Mouse (Mus musculus): ENCODE results near the gene Enpep. TPM values are rescaled to one million over a fixed set of nuclear protein-coding genes. Genes with fewer than 3 reads are reported as not detected.

Gene Enpep
- polyA plus RNA-seq, 1 experiment from 2014 or later, result 1.7 TPM

DNA sequence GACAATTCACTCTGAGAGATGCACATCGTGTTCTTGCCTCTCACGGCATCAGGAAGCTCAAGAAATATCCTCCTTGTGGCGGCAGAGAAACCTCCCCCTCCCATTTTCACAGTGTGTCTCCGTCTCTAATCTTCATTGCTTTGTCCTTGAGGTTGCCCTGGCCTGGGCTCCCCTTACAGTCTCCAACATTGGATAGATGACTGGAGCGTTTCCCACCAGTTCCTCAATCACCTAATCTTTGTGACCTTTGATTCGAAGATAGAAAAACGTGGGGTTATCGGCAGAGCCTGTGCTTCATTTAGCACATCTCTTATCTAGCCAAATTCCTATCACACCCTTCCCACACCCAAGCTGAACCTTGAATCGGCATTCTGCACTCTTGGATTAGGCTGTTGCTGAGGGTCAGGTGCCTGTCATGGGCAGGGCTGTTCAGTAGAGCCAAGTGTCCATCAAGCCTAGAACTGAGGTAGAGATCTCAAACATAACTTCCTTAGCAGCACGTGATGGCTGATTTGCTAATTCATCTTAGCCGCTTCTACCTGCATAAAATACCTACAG is 18.9 kb upstream of the Enpep start:
- Histone ChIP-seq H3K4me1 (replicated peaks; ENCODE audit: control insufficient read depth, insufficient read depth, low read length) (no peaks in the 10 kb centered on the region), H3K27ac (ENCODE audit: low read length) (no peak overlapping the region), H3K36me3 (ENCODE audit: control insufficient read depth, insufficient read depth) (no peaks in the 10 kb centered on the region), H3K9ac (replicated peaks; ENCODE audit: low read depth, low read length) (no peak overlapping the region), H3K4me2 (ENCODE audit: low read length) (no peak overlapping the region), H3K4me3 (replicated peaks; ENCODE audit: low read length) (no peak overlapping the region), H3K9me3 (ENCODE audit: control insufficient read depth, low read length) (no peaks in the 10 kb centered on the region), H3K27me3 (replicated peaks; ENCODE audit: control insufficient read depth, insufficient read depth, low read length) (no peaks in the 10 kb centered on the region)
- WGBS, result 78% methylated on average over 11 of the region's 11 CpGs
- no peak for ATAC-seq

GRCm38 (mm10) chr3:129347277-129347676 is 14.8 kb upstream of the Enpep start:
- H3K9ac ChIP-seq (replicated peaks; ENCODE audit: low read depth, low read length), result no peak overlapping the region
- H3K9me3 ChIP-seq (ENCODE audit: control insufficient read depth, low read length), result no peaks in the 10 kb centered on the region
- H3K27ac ChIP-seq (ENCODE audit: low read length), result no peak overlapping the region
- WGBS, result 89% methylated on average over 10 of the region's 10 CpGs
- no peaks in the 10 kb centered on the region for H3K36me3 ChIP-seq (ENCODE audit: control insufficient read depth, insufficient read depth)
- H3K4me1 ChIP-seq (replicated peaks; ENCODE audit: control insufficient read depth, insufficient read depth, low read length), result no peaks in the 10 kb centered on the region
- no peak overlapping the region for H3K4me2 ChIP-seq (ENCODE audit: low read length)
- ATAC-seq, result no peak
- H3K27me3 ChIP-seq (replicated peaks; ENCODE audit: control insufficient read depth, insufficient read depth, low read length), result no peaks in the 10 kb centered on the region
- H3K4me3 ChIP-seq (replicated peaks; ENCODE audit: low read length), result no peak overlapping the region

DNA sequence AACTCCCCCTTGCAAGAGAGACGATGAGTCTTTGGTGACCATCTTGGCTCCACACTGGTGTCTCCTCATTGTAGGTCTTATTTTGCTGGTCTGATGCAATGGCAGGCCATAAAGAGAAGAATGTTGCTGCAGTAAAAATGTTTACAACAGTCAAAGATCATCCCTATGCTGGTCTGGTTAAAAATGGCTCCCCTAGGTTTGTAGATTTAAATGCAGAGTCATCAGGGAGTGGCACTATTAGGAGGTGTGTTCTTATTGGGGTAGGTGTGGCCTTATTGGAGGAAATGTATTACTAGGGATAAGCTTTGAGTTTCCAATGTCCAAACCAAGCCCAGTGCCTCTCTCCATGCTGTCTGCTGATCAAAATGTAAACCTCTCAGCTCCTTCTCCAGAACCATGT is 10.2 kb upstream of the Enpep start:
- Histone ChIP-seq H3K4me2 (ENCODE audit: low read length) (no peak overlapping the region), H3K27me3 (replicated peaks; ENCODE audit: control insufficient read depth, insufficient read depth, low read length) (no peaks in the 10 kb centered on the region), H3K27ac (ENCODE audit: low read length) (no peak overlapping the region), H3K4me3 (replicated peaks; ENCODE audit: low read length) (no peak overlapping the region), H3K4me1 (replicated peaks; ENCODE audit: control insufficient read depth, insufficient read depth, low read length) (no peaks in the 10 kb centered on the region), H3K9me3 (ENCODE audit: control insufficient read depth, low read length) (peaks cover 2% of the 10 kb centered on the region; the same call in 1 of the 2 replicates), H3K9ac (replicated peaks; ENCODE audit: low read depth, low read length) (no peak overlapping the region), H3K36me3 (ENCODE audit: control insufficient read depth, insufficient read depth) (no peaks in the 10 kb centered on the region)
- no peak for ATAC-seq
- WGBS, result 97% methylated on average over 1 of the region's 1 CpGs

DNA sequence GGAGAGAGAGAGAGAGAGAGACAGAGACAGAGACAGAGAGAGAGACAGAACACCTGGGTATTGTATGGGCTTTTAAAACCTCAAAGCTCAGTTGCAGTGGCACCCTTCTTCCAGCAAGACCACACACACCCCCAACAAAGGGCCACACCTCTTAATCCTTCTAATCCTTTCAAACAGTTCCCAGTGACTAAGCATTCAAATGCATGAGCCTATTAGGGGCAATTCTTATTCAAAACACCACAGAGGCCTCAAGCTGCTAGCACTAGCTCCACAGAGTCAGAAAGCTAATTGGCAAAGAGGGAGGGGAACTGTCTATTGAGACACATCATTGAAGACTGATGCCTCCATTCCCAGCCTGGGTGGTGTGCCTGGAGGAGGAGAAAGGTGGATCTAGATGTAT is 8.5 kb upstream of the Enpep start:
- H3K9me3 ChIP-seq (ENCODE audit: control insufficient read depth, low read length), result peaks cover 2% of the 10 kb centered on the region; the same call in 1 of the 2 replicates
- no peak for ATAC-seq
- H3K27me3 ChIP-seq (replicated peaks; ENCODE audit: control insufficient read depth, insufficient read depth, low read length), result no peaks in the 10 kb centered on the region
- no peak overlapping the region for H3K4me3 ChIP-seq (replicated peaks; ENCODE audit: low read length)
- no peaks in the 10 kb centered on the region for H3K36me3 ChIP-seq (ENCODE audit: control insufficient read depth, insufficient read depth)
- no peak overlapping the region for H3K27ac ChIP-seq (ENCODE audit: low read length)
- no peaks in the 10 kb centered on the region for H3K4me1 ChIP-seq (replicated peaks; ENCODE audit: control insufficient read depth, insufficient read depth, low read length)
- no peak overlapping the region for H3K4me2 ChIP-seq (ENCODE audit: low read length)
- H3K9ac ChIP-seq (replicated peaks; ENCODE audit: low read depth, low read length), result no peak overlapping the region

GRCm38 (mm10) chr3:129338296-129339091 is 6.0 kb upstream of the Enpep start:
- ATAC-seq, result no peak
- no peaks in the 10 kb centered on the region for H3K4me1 ChIP-seq (replicated peaks; ENCODE audit: control insufficient read depth, insufficient read depth, low read length)
- no peak overlapping the region for H3K27ac ChIP-seq (ENCODE audit: low read length)
- no peak overlapping the region for H3K9ac ChIP-seq (replicated peaks; ENCODE audit: low read depth, low read length)
- H3K9me3 ChIP-seq (ENCODE audit: control insufficient read depth, low read length), result peaks cover 2% of the 10 kb centered on the region; the same call in 1 of the 2 replicates
- H3K27me3 ChIP-seq (replicated peaks; ENCODE audit: control insufficient read depth, insufficient read depth, low read length), result no peaks in the 10 kb centered on the region
- 39% methylated on average over 14 of the region's 14 CpGs for WGBS
- H3K4me2 ChIP-seq (ENCODE audit: low read length), result no peak overlapping the region
- H3K4me3 ChIP-seq (replicated peaks; ENCODE audit: low read length), result no peak overlapping the region
- no peaks in the 10 kb centered on the region for H3K36me3 ChIP-seq (ENCODE audit: control insufficient read depth, insufficient read depth)

DNA sequence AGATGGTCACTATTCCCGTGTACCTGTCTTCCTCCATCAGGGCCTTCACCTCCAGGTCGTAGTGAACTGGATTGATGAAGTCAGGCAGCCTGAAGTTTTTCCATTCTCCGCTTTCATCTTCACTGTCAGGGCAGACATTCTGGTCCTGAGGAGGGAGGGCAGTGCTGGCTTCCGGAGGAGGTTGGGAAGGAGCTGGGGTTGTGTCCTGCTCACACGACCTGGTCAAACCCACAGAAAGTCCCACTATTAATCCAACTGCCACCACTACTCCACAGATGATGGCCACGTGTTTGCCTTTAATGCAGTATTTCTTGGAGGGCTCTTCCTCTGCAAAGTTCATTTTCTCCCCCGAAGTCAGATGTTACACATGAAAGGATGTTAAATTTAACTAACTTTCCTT is 378 bp downstream of the Enpep start:
- H3K4me3 ChIP-seq (replicated peaks; ENCODE audit: low read length), result no peak overlapping the region
- no peak overlapping the region for H3K4me2 ChIP-seq (ENCODE audit: low read length)
- no peaks in the 10 kb centered on the region for H3K27me3 ChIP-seq (replicated peaks; ENCODE audit: control insufficient read depth, insufficient read depth, low read length)
- no peaks in the 10 kb centered on the region for H3K9me3 ChIP-seq (ENCODE audit: control insufficient read depth, low read length)
- ATAC-seq, result no peak
- H3K9ac ChIP-seq (replicated peaks; ENCODE audit: low read depth, low read length), result no peak overlapping the region
- WGBS, result 84% methylated on average over 7 of the region's 7 CpGs
- H3K27ac ChIP-seq (ENCODE audit: low read length), result no peak overlapping the region
- H3K4me1 ChIP-seq (replicated peaks; ENCODE audit: control insufficient read depth, insufficient read depth, low read length), result no peaks in the 10 kb centered on the region
- no peaks in the 10 kb centered on the region for H3K36me3 ChIP-seq (ENCODE audit: control insufficient read depth, insufficient read depth)

DNA sequence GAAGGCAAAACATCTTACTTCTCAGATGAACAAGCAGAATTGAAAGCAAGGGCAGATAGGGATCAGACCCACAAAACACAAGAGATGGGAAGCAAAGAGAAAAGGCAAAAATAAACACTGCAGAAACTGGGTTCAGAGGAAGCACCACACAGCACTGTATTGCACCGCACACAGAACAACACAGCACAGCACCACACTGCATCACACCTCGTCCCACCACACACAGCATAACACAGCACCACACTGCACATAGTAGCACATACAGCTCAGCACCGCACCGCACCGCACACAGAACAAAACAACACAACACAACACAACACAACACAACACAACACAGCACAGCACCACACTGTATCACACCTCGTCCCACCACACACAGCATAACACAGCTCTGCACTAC is 1.1 kb downstream of the Enpep start:
- H3K4me1 ChIP-seq (replicated peaks; ENCODE audit: control insufficient read depth, insufficient read depth, low read length), result no peaks in the 10 kb centered on the region
- no peaks in the 10 kb centered on the region for H3K27me3 ChIP-seq (replicated peaks; ENCODE audit: control insufficient read depth, insufficient read depth, low read length)
- H3K9ac ChIP-seq (replicated peaks; ENCODE audit: low read depth, low read length), result no peak overlapping the region
- H3K4me3 ChIP-seq (replicated peaks; ENCODE audit: low read length), result no peak overlapping the region
- WGBS, result 97% methylated on average over 6 of the region's 6 CpGs
- H3K4me2 ChIP-seq (ENCODE audit: low read length), result no peak overlapping the region
- no peaks in the 10 kb centered on the region for H3K36me3 ChIP-seq (ENCODE audit: control insufficient read depth, insufficient read depth)
- H3K9me3 ChIP-seq (ENCODE audit: control insufficient read depth, low read length), result no peaks in the 10 kb centered on the region
- H3K27ac ChIP-seq (ENCODE audit: low read length), result no peak overlapping the region
- ATAC-seq, result no peak

GRCm38 (mm10) chr3:129328056-129328455 is 4.5 kb downstream of the Enpep start:
- Histone ChIP-seq H3K27me3 (replicated peaks; ENCODE audit: control insufficient read depth, insufficient read depth, low read length) (no peaks in the 10 kb centered on the region), H3K4me1 (replicated peaks; ENCODE audit: control insufficient read depth, insufficient read depth, low read length) (no peaks in the 10 kb centered on the region), H3K36me3 (ENCODE audit: control insufficient read depth, insufficient read depth) (no peaks in the 10 kb centered on the region), H3K4me3 (replicated peaks; ENCODE audit: low read length) (no peak overlapping the region), H3K9ac (replicated peaks; ENCODE audit: low read depth, low read length) (no peak overlapping the region), H3K4me2 (ENCODE audit: low read length) (no peak overlapping the region), H3K9me3 (ENCODE audit: control insufficient read depth, low read length) (no peaks in the 10 kb centered on the region), H3K27ac (ENCODE audit: low read length) (no peak overlapping the region)
- WGBS, result 82% methylated on average over 4 of the region's 4 CpGs
- ATAC-seq, result no peak

DNA sequence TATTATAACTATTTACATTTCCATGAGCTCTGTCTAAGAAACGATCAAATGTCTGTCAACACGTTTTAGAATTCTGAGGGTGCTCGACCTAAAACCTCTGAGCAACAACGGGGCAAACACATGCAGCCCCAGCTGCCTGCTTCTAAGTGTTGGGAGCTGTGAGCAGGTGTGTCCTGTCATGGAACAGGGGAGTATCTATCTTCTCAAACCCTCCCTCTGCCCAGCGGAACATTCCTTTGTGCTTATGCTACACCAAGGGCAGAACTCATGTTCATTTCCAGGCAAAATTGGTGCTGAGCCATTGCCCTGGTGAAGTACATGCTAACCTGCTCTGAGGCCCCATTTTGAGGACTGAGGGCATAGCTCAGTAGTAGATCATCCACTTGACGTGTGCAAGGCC is 10.9 kb downstream of the Enpep start:
- H3K4me3 ChIP-seq (replicated peaks; ENCODE audit: low read length), result no peak overlapping the region
- no peaks in the 10 kb centered on the region for H3K36me3 ChIP-seq (ENCODE audit: control insufficient read depth, insufficient read depth)
- no peak for ATAC-seq

More for the DNA sequence above, 10.9 kb downstream of the Enpep start:
- Histone ChIP-seq H3K27ac (ENCODE audit: low read length) (no peak overlapping the region), H3K4me2 (ENCODE audit: low read length) (no peak overlapping the region), H3K27me3 (replicated peaks; ENCODE audit: control insufficient read depth, insufficient read depth, low read length) (no peaks in the 10 kb centered on the region), H3K4me1 (replicated peaks; ENCODE audit: control insufficient read depth, insufficient read depth, low read length) (no peaks in the 10 kb centered on the region), H3K9ac (replicated peaks; ENCODE audit: low read depth, low read length) (no peak overlapping the region), H3K9me3 (ENCODE audit: control insufficient read depth, low read length) (no peaks in the 10 kb centered on the region)
- WGBS, result 70% methylated on average over 6 of the region's 6 CpGs

All from forebrain, embryonic 16.5 days (tissue).